12 mouse cellular contexts compared by ENCODE assay signal in genomic region chr9:21842391-21842790, GRCm38 (mm10). TPM values are rescaled to one million over a fixed set of nuclear protein-coding genes. Genes with fewer than 3 reads are reported as not detected.
DNase-seq lines count a peak whose midpoint lies in the region; ATAC-seq and TF ChIP-seq lines count a peak whose summit lies in the region.
"Had no signal": no experiment of that assay in that cellular context is flagged by ENCODE, and none has a peak within 500 bp of the region (broad histone marks: within the 10 kb centered on the region; RNA-seq: fewer than 3 reads in every experiment).

No protein-coding gene starts in this region.

- 42% methylated on average over 5 of the region's 5 CpGs for WGBS in limb, embryonic 13.5 days

- no peak overlapping the region for H3K4me2 ChIP-seq in limb, embryonic 13.5 days (replicated peaks)

- no peak overlapping the region for H3K4me3 ChIP-seq in ES-E14 (ENCODE audit: insufficient read depth in 1 of 2, low read depth in 1 of 2, low read length in 2 of 2, poor library complexity in 1 of 2, severe bottlenecking in 1 of 2)
- H3K4me3 ChIP-seq in gastrocnemius, adult 2 months: no peak overlapping the region
- H3K4me3 ChIP-seq in limb, embryonic 13.5 days: no peak overlapping the region
- H3K4me3 ChIP-seq: forebrain, embryonic 10.5 days; megakaryocyte, embryonic 14.5 days had no signal

- intact Hi-C loops in gastrocnemius, adult 2 months (cut with DNase I): no loop called here
- intact Hi-C loops in heart, postnatal 25 days (cut with DNase I): no loop called here

- H3K4me1 ChIP-seq in ES-E14 (ENCODE audit: control insufficient read depth in 2 of 2, insufficient read depth in 2 of 2, low read length in 2 of 2, poor library complexity in 1 of 2): peaks cover 2 to 25% of the 10 kb centered on the region in 2 experiments; a peak in 2 of 4 replicates
- H3K4me1 ChIP-seq in limb, embryonic 13.5 days: peaks cover 29% of the 10 kb centered on the region

- TF ChIP-seq CTCF in gastrocnemius, adult 2 months (IDR thresholded peaks at IDR 0.05): no peak

- H3K9ac ChIP-seq in ES-E14 (ENCODE audit: insufficient read depth, low read depth, low read length, poor library complexity, severe bottlenecking): no peak overlapping the region
- no peak overlapping the region for H3K9ac ChIP-seq in limb, embryonic 13.5 days

- no peak for DNase-seq in ES-E14 (ENCODE audit: low read depth, low spot score)
- DNase-seq in gastrocnemius, adult 2 months: peak; percentile 58
- DNase-seq in heart, postnatal 25 days (ENCODE audit: low spot score): peak; percentile 72
- DNase-seq in MN1 (ENCODE audit: low spot score): no peak
- DNase-seq in ovary, postnatal 36 days (ENCODE audit: low spot score): no peak
- no peak for DNase-seq in layer of hippocampus, adult 9-11 months
- no peak for DNase-seq in left cerebral cortex, adult 11 months (ENCODE audit: low spot score)

- H3K27me3 ChIP-seq in limb, embryonic 13.5 days: no peaks in the 10 kb centered on the region

- 0 out of 2 replicates have a peak overlapping the region, but pooled peaks have one; percentile 9 for H3K27ac ChIP-seq in ES-E14 (ENCODE audit: insufficient read depth, low read depth, low read length, poor library complexity, severe bottlenecking)
- peak overlapping the region; percentile 88 for H3K27ac ChIP-seq in gastrocnemius, adult 2 months
- 0 out of 2 replicates have a peak overlapping the region, but pooled peaks have one; percentile 22 for H3K27ac ChIP-seq in limb, embryonic 13.5 days
- H3K27ac ChIP-seq: forebrain, embryonic 10.5 days had no signal

- ATAC-seq in limb, embryonic 13.5 days (ENCODE audit: low FRiP score, low read depth): no peak

- no peaks in the 10 kb centered on the region for H3K9me3 ChIP-seq in ES-E14 (ENCODE audit: control insufficient read depth, insufficient read depth, low read depth, low read length)
- no peaks in the 10 kb centered on the region for H3K9me3 ChIP-seq in limb, embryonic 13.5 days
- H3K9me3 ChIP-seq: forebrain, embryonic 10.5 days; megakaryocyte, embryonic 14.5 days had no signal

- in situ Hi-C loops in ES-E14 (cut with MboI; ENCODE audit: low sequenced_read_pairs in 2 of 2, unreplicated experiment in 2 of 2): no loop called here

- H3K36me3 ChIP-seq in ES-E14 (ENCODE audit: control insufficient read depth, insufficient read depth, low read length, poor library complexity, severe bottlenecking): peaks cover 77% of the 10 kb centered on the region
- H3K36me3 ChIP-seq in limb, embryonic 13.5 days: peaks cover 71% of the 10 kb centered on the region

TF ChIP-seq in ES-E14, 5 proteins besides CTCF, POLR2A, EP300 and RAD21:
- TF ChIP-seq MAFK (IDR thresholded peaks at IDR 0.05; ENCODE audit: insufficient read depth, low read depth, low read length) (no peak), ZNF384 (IDR thresholded peaks at IDR 0.05; ENCODE audit: low read depth, low read length) (no peak), CHD2 (IDR thresholded peaks at IDR 0.05; ENCODE audit: low read depth, low read length) (no peak), ZC3H11A (IDR thresholded peaks at IDR 0.05; ENCODE audit: borderline replicate concordance, low read depth, low read length) (no peak), HCFC1 (IDR thresholded peaks at IDR 0.05; ENCODE audit: borderline replicate concordance, insufficient read depth, low read length) (no peak)

RNA-seq across cellular contexts. Expression of gene Angptl8, which starts 7.1 kb away (rescaled TPM):
- 0.48 TPM in 1 of 2 replicates, not detected in the other for total RNA-seq in ES-E14 (2012; rRNA removed)
- not detected for total RNA-seq in gastrocnemius, adult 2 months (2021)
- not detected for total RNA-seq in heart, postnatal 25 days (2021)
- polyA plus RNA-seq in limb, embryonic 13.5 days (2015; fragmentation: Nextera tagmentation; extraction: Ambion mirVana): 0.67 and 0.91 TPM in 2 replicates
- total RNA-seq: MEL had no signal
- polyA plus RNA-seq: brain, embryonic 14.5 days had no signal

RNA-seq across cellular contexts. Expression of gene Dock6, which starts 10.0 kb away (rescaled TPM):
- 45.4 and 144 TPM in 2 replicates for total RNA-seq in ES-E14 (2012; rRNA removed)
- total RNA-seq in gastrocnemius, adult 2 months (2021): 10 to 100 TPM in 1 of 2 experiments, 1 to 10 TPM in 1; 9.4 to 10.5 TPM
- 10 to 100 TPM; 34.9 to 36.9 TPM for total RNA-seq in heart, postnatal 25 days (2021)
- polyA plus RNA-seq in limb, embryonic 13.5 days (2015; fragmentation: Nextera tagmentation; extraction: Ambion mirVana): 37.5 and 39.6 TPM in 2 replicates

RNA-seq across cellular contexts. Expression of gene Kank2, which starts 43.8 kb away (rescaled TPM):
- total RNA-seq in ES-E14 (2012; rRNA removed): 32.6 and 51.6 TPM in 2 replicates
- total RNA-seq in gastrocnemius, adult 2 months (2021): 10 to 100 TPM; 11.5 to 16.6 TPM
- total RNA-seq in heart, postnatal 25 days (2021): 10 to 100 TPM; 52.5 to 58.0 TPM
- polyA plus RNA-seq in limb, embryonic 13.5 days (2015; fragmentation: Nextera tagmentation; extraction: Ambion mirVana): 18.9 and 21.3 TPM in 2 replicates

Comparison
In these comparisons a context has a peak if more than half of its experiments do, and no peak if none do; other contexts are left out.
1. DNase-seq: peak in gastrocnemius, adult 2 months (single experiment) and heart, postnatal 25 days (single experiment); none in ES-E14 (single experiment), MN1 (single experiment), ovary, postnatal 36 days (single experiment), layer of hippocampus, adult 9-11 months (single experiment) and left cerebral cortex, adult 11 months (single experiment).
2. H3K27ac ChIP-seq: peak in every context shown above with its lines; median percentile 88 in gastrocnemius, adult 2 months; 22 in limb, embryonic 13.5 days; 9 in ES-E14.